Mouse (Mus musculus): Measurements from ENCODE around the gene Sorl1. TPM values are rescaled to one million over a fixed set of nuclear protein-coding genes. Genes with fewer than 3 reads are reported as not detected.

Sorl1 gene
- polyA plus RNA-seq, 1 experiment from 2014 or later = 3.6 TPM

GRCm38 (mm10) chr9:42109131-42109530, 15.0 kb downstream of the Sorl1 start:
- no peaks in the 10 kb centered on the region for H3K27me3 ChIP-seq (ENCODE audit: control insufficient read depth, insufficient read depth, low read length)
- no peak overlapping the region for H3K27ac ChIP-seq (replicated peaks in 1 of 2; ENCODE audit: control insufficient read depth in 1 of 2, insufficient read depth in 1 of 2, low read depth in 2 of 2, low read length in 2 of 2)
- no peak overlapping the region for H3K4me3 ChIP-seq (ENCODE audit: control insufficient read depth in 1 of 2, insufficient read depth in 1 of 2, low read depth in 1 of 2, low read length in 2 of 2)
- H3K9me3 ChIP-seq (ENCODE audit: control insufficient read depth, low read length) = no peaks in the 10 kb centered on the region
- H3K4me2 ChIP-seq (ENCODE audit: low read length) = no peak overlapping the region
- no peak overlapping the region for H3K9ac ChIP-seq (ENCODE audit: low read length)
- 54% methylated on average over 5 of the region's 5 CpGs for WGBS
- peaks cover 19 to 24% of the 10 kb centered on the region in 2 experiments for H3K4me1 ChIP-seq (ENCODE audit: control insufficient read depth in 2 of 2, insufficient read depth in 2 of 2, low read length in 2 of 2)
- no peaks in the 10 kb centered on the region for H3K36me3 ChIP-seq (ENCODE audit: control insufficient read depth, insufficient read depth, low read length)
- no peak for ATAC-seq (ENCODE audit: insufficient number of reproducible peaks, insufficient read depth, low FRiP score, low read depth)

DNA sequence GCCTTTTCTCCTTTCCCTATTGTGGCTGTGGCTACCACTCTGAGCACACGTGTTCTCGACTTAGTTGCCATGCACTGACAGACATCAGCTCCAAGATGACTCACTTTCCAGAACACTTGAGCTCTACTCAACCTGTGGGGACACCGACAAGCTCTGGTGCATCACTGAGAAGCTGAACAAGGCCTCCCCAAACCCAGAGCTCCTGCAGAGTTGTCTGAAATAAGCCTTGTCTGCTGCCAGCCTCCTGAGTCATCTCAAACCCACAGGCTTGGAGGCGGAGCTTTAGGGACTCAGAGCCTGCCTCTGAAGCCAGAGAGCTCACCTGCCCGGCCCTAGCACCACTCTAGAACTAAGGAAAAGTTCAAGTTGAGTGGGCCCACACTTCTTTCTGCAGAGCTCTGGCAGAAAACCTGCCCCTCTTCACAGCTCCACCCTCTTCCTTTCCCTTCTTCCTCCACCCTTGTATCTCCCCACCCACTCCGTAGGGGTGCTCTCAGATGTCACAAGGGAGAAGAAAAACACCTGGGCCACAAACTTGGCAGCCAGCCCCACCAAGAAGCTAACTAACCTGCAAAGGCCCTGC, 15.6 kb downstream of the Sorl1 start:
- H3K36me3 ChIP-seq (ENCODE audit: control insufficient read depth, insufficient read depth, low read length) = no peaks in the 10 kb centered on the region
- no peak for ATAC-seq (ENCODE audit: insufficient number of reproducible peaks, insufficient read depth, low FRiP score, low read depth)
- no peaks in the 10 kb centered on the region for H3K9me3 ChIP-seq (ENCODE audit: control insufficient read depth, low read length)
- no peak overlapping the region for H3K4me3 ChIP-seq (ENCODE audit: control insufficient read depth in 1 of 2, insufficient read depth in 1 of 2, low read depth in 1 of 2, low read length in 2 of 2)
- WGBS = 42% methylated on average over 6 of the region's 6 CpGs
- H3K4me2 ChIP-seq (ENCODE audit: low read length) = no peak overlapping the region
- H3K27ac ChIP-seq (replicated peaks in 1 of 2; ENCODE audit: control insufficient read depth in 1 of 2, insufficient read depth in 1 of 2, low read depth in 2 of 2, low read length in 2 of 2) = no peak overlapping the region
- peaks cover 19 to 24% of the 10 kb centered on the region in 2 experiments for H3K4me1 ChIP-seq (ENCODE audit: control insufficient read depth in 2 of 2, insufficient read depth in 2 of 2, low read length in 2 of 2)
- no peaks in the 10 kb centered on the region for H3K27me3 ChIP-seq (ENCODE audit: control insufficient read depth, insufficient read depth, low read length)
- no peak overlapping the region for H3K9ac ChIP-seq (ENCODE audit: low read length)

GRCm38 (mm10) chr9:42107062-42107461, 17.0 kb downstream of the Sorl1 start:
- H3K4me3 ChIP-seq (ENCODE audit: control insufficient read depth in 1 of 2, insufficient read depth in 1 of 2, low read depth in 1 of 2, low read length in 2 of 2) = no peak overlapping the region
- H3K9me3 ChIP-seq (ENCODE audit: control insufficient read depth, low read length) = no peaks in the 10 kb centered on the region
- H3K4me2 ChIP-seq (ENCODE audit: low read length) = no peak overlapping the region
- H3K9ac ChIP-seq (ENCODE audit: low read length) = no peak overlapping the region
- H3K4me1 ChIP-seq (ENCODE audit: control insufficient read depth in 2 of 2, insufficient read depth in 2 of 2, low read length in 2 of 2) = peaks cover 17 to 22% of the 10 kb centered on the region in 2 experiments
- no peaks in the 10 kb centered on the region for H3K27me3 ChIP-seq (ENCODE audit: control insufficient read depth, insufficient read depth, low read length)
- no peaks in the 10 kb centered on the region for H3K36me3 ChIP-seq (ENCODE audit: control insufficient read depth, insufficient read depth, low read length)
- H3K27ac ChIP-seq (replicated peaks in 1 of 2; ENCODE audit: control insufficient read depth in 1 of 2, insufficient read depth in 1 of 2, low read depth in 2 of 2, low read length in 2 of 2) = no peak overlapping the region
- ATAC-seq (ENCODE audit: insufficient number of reproducible peaks, insufficient read depth, low FRiP score, low read depth) = no peak
- WGBS = 91% methylated on average over 10 of the region's 10 CpGs

GRCm38 (mm10) chr9:42106305-42106704, 17.8 kb downstream of the Sorl1 start:
- Histone ChIP-seq H3K4me3 (ENCODE audit: control insufficient read depth in 1 of 2, insufficient read depth in 1 of 2, low read depth in 1 of 2, low read length in 2 of 2) (no peak overlapping the region), H3K4me2 (ENCODE audit: low read length) (no peak overlapping the region), H3K36me3 (ENCODE audit: control insufficient read depth, insufficient read depth, low read length) (no peaks in the 10 kb centered on the region), H3K9me3 (ENCODE audit: control insufficient read depth, low read length) (no peaks in the 10 kb centered on the region), H3K4me1 (ENCODE audit: control insufficient read depth in 2 of 2, insufficient read depth in 2 of 2, low read length in 2 of 2) (peaks cover 20 to 26% of the 10 kb centered on the region in 2 experiments), H3K27me3 (ENCODE audit: control insufficient read depth, insufficient read depth, low read length) (no peaks in the 10 kb centered on the region), H3K27ac (replicated peaks in 1 of 2; ENCODE audit: control insufficient read depth in 1 of 2, insufficient read depth in 1 of 2, low read depth in 2 of 2, low read length in 2 of 2) (no peak overlapping the region), H3K9ac (ENCODE audit: low read length) (no peak overlapping the region)
- no peak for ATAC-seq (ENCODE audit: insufficient number of reproducible peaks, insufficient read depth, low FRiP score, low read depth)
- 82% methylated on average over 7 of the region's 7 CpGs for WGBS

DNA sequence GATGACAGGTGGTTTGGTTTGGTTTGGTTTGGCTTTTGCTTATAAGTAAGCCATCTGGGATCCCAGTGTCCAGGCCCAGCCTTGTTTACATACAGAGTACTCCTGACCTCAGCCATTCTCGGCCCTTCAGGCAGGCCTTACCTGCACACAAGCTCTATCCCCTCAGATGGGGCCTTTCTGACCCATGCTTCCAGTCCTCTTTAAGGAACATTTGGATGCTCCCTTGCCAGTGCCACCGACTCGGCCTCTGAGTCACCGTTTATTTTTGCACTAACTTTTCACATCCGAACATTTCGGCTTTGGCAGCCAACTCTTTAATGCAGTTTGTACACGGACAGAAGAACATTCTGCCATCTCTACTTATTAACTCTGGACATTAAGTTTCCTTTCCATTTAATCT, 20.6 kb downstream of the Sorl1 start:
- WGBS = 60% methylated on average over 7 of the region's 7 CpGs

GRCm38 (mm10) chr9:42102013-42102412, 22.1 kb downstream of the Sorl1 start:
- WGBS = 39% methylated on average over 6 of the region's 6 CpGs
- Histone ChIP-seq H3K4me2 (ENCODE audit: low read length) (no peak overlapping the region), H3K36me3 (ENCODE audit: control insufficient read depth, insufficient read depth, low read length) (no peaks in the 10 kb centered on the region), H3K27me3 (ENCODE audit: control insufficient read depth, insufficient read depth, low read length) (no peaks in the 10 kb centered on the region), H3K4me3 (ENCODE audit: control insufficient read depth in 1 of 2, insufficient read depth in 1 of 2, low read depth in 1 of 2, low read length in 2 of 2) (no peak overlapping the region), H3K9ac (ENCODE audit: low read length) (no peak overlapping the region), H3K9me3 (ENCODE audit: control insufficient read depth, low read length) (no peaks in the 10 kb centered on the region), H3K27ac (replicated peaks in 1 of 2; ENCODE audit: control insufficient read depth in 1 of 2, insufficient read depth in 1 of 2, low read depth in 2 of 2, low read length in 2 of 2) (no peak overlapping the region), H3K4me1 (ENCODE audit: control insufficient read depth in 2 of 2, insufficient read depth in 2 of 2, low read length in 2 of 2) (peaks cover 5 to 17% of the 10 kb centered on the region in 2 experiments; a peak in 3 of 4 replicates)
- ATAC-seq (ENCODE audit: insufficient number of reproducible peaks, insufficient read depth, low FRiP score, low read depth) = no peak

More for the DNA sequence above, 20.6 kb downstream of the Sorl1 start:
- no peaks in the 10 kb centered on the region for H3K27me3 ChIP-seq (ENCODE audit: control insufficient read depth, insufficient read depth, low read length)
- no peaks in the 10 kb centered on the region for H3K9me3 ChIP-seq (ENCODE audit: control insufficient read depth, low read length)
- H3K4me3 ChIP-seq (ENCODE audit: control insufficient read depth in 1 of 2, insufficient read depth in 1 of 2, low read depth in 1 of 2, low read length in 2 of 2) = no peak overlapping the region
- no peaks in the 10 kb centered on the region for H3K36me3 ChIP-seq (ENCODE audit: control insufficient read depth, insufficient read depth, low read length)
- H3K4me1 ChIP-seq (ENCODE audit: control insufficient read depth in 2 of 2, insufficient read depth in 2 of 2, low read length in 2 of 2) = peaks cover 9 to 20% of the 10 kb centered on the region in 2 experiments; a peak in 3 of 4 replicates
- no peak for ATAC-seq (ENCODE audit: insufficient number of reproducible peaks, insufficient read depth, low FRiP score, low read depth)
- no peak overlapping the region for H3K9ac ChIP-seq (ENCODE audit: low read length)
- no peak overlapping the region for H3K4me2 ChIP-seq (ENCODE audit: low read length)
- no peak overlapping the region for H3K27ac ChIP-seq (replicated peaks in 1 of 2; ENCODE audit: control insufficient read depth in 1 of 2, insufficient read depth in 1 of 2, low read depth in 2 of 2, low read length in 2 of 2)

DNA sequence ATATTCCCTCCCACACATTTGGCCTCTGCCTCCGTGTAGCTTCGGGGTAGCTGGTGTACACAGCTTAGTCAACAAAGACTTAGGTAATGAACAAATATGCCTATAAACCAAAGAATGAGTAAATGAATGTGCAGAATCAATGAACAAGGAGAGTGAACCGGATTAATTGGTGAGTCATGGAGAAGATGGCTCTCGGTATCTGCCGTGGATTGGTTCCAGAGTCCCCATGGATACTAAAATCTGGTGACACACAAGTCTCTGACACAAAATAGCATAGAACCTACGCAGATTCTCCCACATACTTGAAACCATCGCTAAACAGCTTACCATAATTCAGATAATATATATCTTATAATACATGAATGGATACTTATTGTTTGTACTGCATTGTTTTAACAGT, 22.8 kb downstream of the Sorl1 start:
- no peaks in the 10 kb centered on the region for H3K9me3 ChIP-seq (ENCODE audit: control insufficient read depth, low read length)
- 87% methylated on average over 7 of the region's 7 CpGs for WGBS
- no peak for ATAC-seq (ENCODE audit: insufficient number of reproducible peaks, insufficient read depth, low FRiP score, low read depth)
- H3K9ac ChIP-seq (ENCODE audit: low read length) = no peak overlapping the region
- peaks cover 5 to 17% of the 10 kb centered on the region in 2 experiments; a peak in 3 of 4 replicates for H3K4me1 ChIP-seq (ENCODE audit: control insufficient read depth in 2 of 2, insufficient read depth in 2 of 2, low read length in 2 of 2)
- no peaks in the 10 kb centered on the region for H3K27me3 ChIP-seq (ENCODE audit: control insufficient read depth, insufficient read depth, low read length)
- H3K27ac ChIP-seq (replicated peaks in 1 of 2; ENCODE audit: control insufficient read depth in 1 of 2, insufficient read depth in 1 of 2, low read depth in 2 of 2, low read length in 2 of 2) = no peak overlapping the region
- H3K4me3 ChIP-seq (ENCODE audit: control insufficient read depth in 1 of 2, insufficient read depth in 1 of 2, low read depth in 1 of 2, low read length in 2 of 2) = no peak overlapping the region
- H3K4me2 ChIP-seq (ENCODE audit: low read length) = no peak overlapping the region
- H3K36me3 ChIP-seq (ENCODE audit: control insufficient read depth, insufficient read depth, low read length) = no peaks in the 10 kb centered on the region

All from heart, embryonic 14.5 days (tissue).